Mouse (Mus musculus) ovary, adult 2 months (tissue): ENCODE results near the gene D830030K20Rik. TPM values are rescaled to one million over a fixed set of nuclear protein-coding genes. Genes with fewer than 3 reads are reported as not detected.

Experiments used
- polyA plus RNA-seq: library from polyadenylated mRNA; depleted of rRNA; stranded (reverse); fragments of >200 nt; gene quantifications from 2 replicates; pipeline ENCODE4 v1.2.3, GENCODE M21; 2012; rRNA removed

Gene D830030K20Rik
- 0.14 TPM in 1 of 2 replicates, not detected in the other for polyA plus RNA-seq

GRCm38 (mm10) chr14:3208272-3209152 is at the start of gene D830030K20Rik:
D830030K20Rik (plus strand) TSS chr14:3208488.

DNA sequence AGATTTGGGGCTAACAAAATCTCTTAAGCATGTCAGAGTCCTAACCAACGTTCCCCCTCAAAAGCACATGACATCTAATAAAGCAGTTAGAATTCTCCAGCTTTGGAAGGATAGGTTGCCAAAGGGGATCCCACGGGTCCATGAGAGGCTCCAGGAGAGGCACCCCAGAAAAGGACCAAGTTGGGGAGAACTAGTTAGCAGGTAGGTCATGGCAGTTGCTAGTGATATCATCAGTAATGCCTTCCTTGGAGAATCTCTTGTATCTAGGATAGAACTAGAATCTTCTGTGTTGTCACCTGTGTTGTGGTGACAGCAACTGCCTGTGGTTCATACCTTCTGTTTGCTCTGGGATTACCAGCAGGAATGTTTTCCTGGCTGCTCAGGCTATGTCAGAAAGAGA is 20.3 kb upstream of the D830030K20Rik start, which contains the start of gene Gm5795:
TSS of gene Gm5795 (plus strand) at position 301 of the 400 bp plus-strand sequence.

Other genes with a start within 250 kb of the D830030K20Rik start
- not detected in 2 replicates for gene Gm2888, start 178.5 kb upstream of the D830030K20Rik start, polyA plus RNA-seq
- gene Gm2897, start 159.2 kb upstream of the D830030K20Rik start, polyA plus RNA-seq = not detected in 2 replicates
- gene Gm10340, start 74.5 kb upstream of the D830030K20Rik start, polyA plus RNA-seq = 0.29 TPM in 1 of 2 replicates, not detected in the other
- not detected in 2 replicates for gene Gm5795, start 20.2 kb upstream of the D830030K20Rik start, polyA plus RNA-seq
- not detected in 2 replicates for gene Gm2956, start 124.1 kb downstream of the D830030K20Rik start, polyA plus RNA-seq
- not detected in 2 replicates for gene Gm10413, start 186.6 kb downstream of the D830030K20Rik start, polyA plus RNA-seq
- not detected in 2 replicates for gene Gm10409, start 204.1 kb downstream of the D830030K20Rik start, polyA plus RNA-seq
- not detected in 2 replicates for gene Gm3005, start 219.6 kb downstream of the D830030K20Rik start, polyA plus RNA-seq
- not detected in 2 replicates for gene Gm10408, start 240.9 kb downstream of the D830030K20Rik start, polyA plus RNA-seq